In genomic region chr6:83509442-83509841, GRCm38 (mm10) we compare ENCODE assay signal across 8 mouse cellular contexts. TPM values are rescaled to one million over a fixed set of nuclear protein-coding genes. Genes with fewer than 3 reads are reported as not detected.
DNase-seq lines count a peak whose midpoint lies in the region; ATAC-seq and TF ChIP-seq lines count a peak whose summit lies in the region.

No protein-coding gene starts in this region.

- H3K36me3 ChIP-seq in midbrain, embryonic 14.5 days (ENCODE audit: control insufficient read depth, insufficient read depth, low read length) = no peaks in the 10 kb centered on the region
- H3K36me3 ChIP-seq in midbrain, embryonic 10.5 days = no peaks in the 10 kb centered on the region
- no peaks in the 10 kb centered on the region for H3K36me3 ChIP-seq in stomach, postnatal 0 days (ENCODE audit: control insufficient read depth, insufficient read depth, low read length)

- TF ChIP-seq EP300 in stomach, postnatal 0 days (optimal IDR thresholded peaks at IDR 0.05) = no peak

- H3K27ac ChIP-seq in midbrain, embryonic 14.5 days (replicated peaks; ENCODE audit: low read depth, low read length) = no peak overlapping the region
- no peak overlapping the region for H3K27ac ChIP-seq in midbrain, embryonic 10.5 days (replicated peaks)
- no peak overlapping the region for H3K27ac ChIP-seq in stomach, postnatal 0 days (replicated peaks)

- no peak overlapping the region for H3K4me3 ChIP-seq in midbrain, embryonic 14.5 days (replicated peaks; ENCODE audit: low read depth, low read length)
- H3K4me3 ChIP-seq in midbrain, embryonic 10.5 days = no peak overlapping the region
- no peak overlapping the region for H3K4me3 ChIP-seq in stomach, postnatal 0 days (ENCODE audit: low read depth, low read length)

- WGBS in midbrain, embryonic 14.5 days = 32% methylated on average over 8 of the region's 8 CpGs
- 52% methylated on average over 8 of the region's 8 CpGs for WGBS in midbrain, embryonic 10.5 days
- WGBS in stomach, postnatal 0 days = 31% methylated on average over 8 of the region's 8 CpGs

- no peak for ATAC-seq in midbrain, embryonic 14.5 days (ENCODE audit: low FRiP score, low TSS enrichment)
- ATAC-seq in stomach, postnatal 0 days (ENCODE audit: low FRiP score, low TSS enrichment) = no peak

- peaks cover 6% of the 10 kb centered on the region; the same call in 1 of the 2 replicates for H3K4me1 ChIP-seq in midbrain, embryonic 14.5 days (ENCODE audit: control insufficient read depth, insufficient read depth, low read length)
- peaks cover 20% of the 10 kb centered on the region for H3K4me1 ChIP-seq in midbrain, embryonic 10.5 days
- no peaks in the 10 kb centered on the region for H3K4me1 ChIP-seq in stomach, postnatal 0 days (replicated peaks; ENCODE audit: control insufficient read depth, insufficient read depth)

- H3K27me3 ChIP-seq in midbrain, embryonic 14.5 days (ENCODE audit: control insufficient read depth, insufficient read depth, low read length) = no peaks in the 10 kb centered on the region
- H3K27me3 ChIP-seq in midbrain, embryonic 10.5 days (ENCODE audit: low read depth, poor library complexity, severe bottlenecking) = no peaks in the 10 kb centered on the region
- no peaks in the 10 kb centered on the region for H3K27me3 ChIP-seq in stomach, postnatal 0 days (ENCODE audit: control insufficient read depth, insufficient read depth, low read length)

- DNase-seq in heart, adult 11 months = peak; percentile 80
- no peak for DNase-seq in heart, adult 9 months (ENCODE audit: low spot score in 2 of 2)
- DNase-seq in midbrain, embryonic 14.5 days = peak; percentile 34
- no peak for DNase-seq in midbrain, embryonic 10.5 days (ENCODE audit: low spot score)
- peak; percentile 50 to 55 for DNase-seq in frontal cortex, postnatal 25 days (ENCODE audit: low spot score in 2 of 2)
- peak; percentile 50 for DNase-seq in stomach, postnatal 0 days (ENCODE audit: low spot score)
- DNase-seq in urinary bladder, postnatal 10 days (ENCODE audit: low spot score) = no peak
- DNase-seq in thymus, postnatal 4 days = no peak

- H3K9me3 ChIP-seq in midbrain, embryonic 14.5 days (ENCODE audit: control insufficient read depth, low read length) = no peaks in the 10 kb centered on the region
- H3K9me3 ChIP-seq in midbrain, embryonic 10.5 days (replicated peaks) = no peaks in the 10 kb centered on the region
- no peaks in the 10 kb centered on the region for H3K9me3 ChIP-seq in stomach, postnatal 0 days (ENCODE audit: control insufficient read depth, low read length)

- TF ChIP-seq CTCF in stomach, postnatal 0 days (IDR thresholded peaks at IDR 0.05; ENCODE audit: low read depth) = peak; percentile 74

- no peak overlapping the region for H3K4me2 ChIP-seq in midbrain, embryonic 14.5 days (ENCODE audit: low read length)
- no peak overlapping the region for H3K4me2 ChIP-seq in stomach, postnatal 0 days (replicated peaks; ENCODE audit: low read depth)

- H3K9ac ChIP-seq in midbrain, embryonic 14.5 days (replicated peaks; ENCODE audit: low read length) = 0 out of 2 replicates have a peak overlapping the region, but pooled peaks have one; percentile 20
- no peak overlapping the region for H3K9ac ChIP-seq in stomach, postnatal 0 days (ENCODE audit: low read length)

RNA-seq across cellular contexts. Expression of gene Dguok, which starts 2.7 kb away (rescaled TPM):
- polyA plus RNA-seq in midbrain, embryonic 14.5 days (2014; fragmentation: Nextera tagmentation; extraction: Ambion mirVana) = 66.6 and 68.5 TPM in 2 replicates
- 60.3 and 61.7 TPM in 2 replicates for polyA plus RNA-seq in midbrain, embryonic 10.5 days (2016; fragmentation: Nextera tagmentation; extraction: Ambion mirVana)
- polyA plus RNA-seq in stomach, postnatal 0 days (2015; fragmentation: Nextera tagmentation; extraction: Ambion mirVana) = 44.2 and 45.8 TPM in 2 replicates

RNA-seq across cellular contexts. Expression of gene Actg2, which starts 26.6 kb away (rescaled TPM):
- 2.3 TPM in 1 of 2 replicates, not detected in the other for polyA plus RNA-seq in midbrain, embryonic 14.5 days (2014; fragmentation: Nextera tagmentation; extraction: Ambion mirVana)
- polyA plus RNA-seq in midbrain, embryonic 10.5 days (2016; fragmentation: Nextera tagmentation; extraction: Ambion mirVana) = 0.49 and 1.9 TPM in 2 replicates
- polyA plus RNA-seq in stomach, postnatal 0 days (2015; fragmentation: Nextera tagmentation; extraction: Ambion mirVana) = 2,872 and 3,802 TPM in 2 replicates

RNA-seq across cellular contexts. Expression of gene Tet3, which starts 50.6 kb away (rescaled TPM):
- polyA plus RNA-seq in midbrain, embryonic 14.5 days (2014; fragmentation: Nextera tagmentation; extraction: Ambion mirVana) = 50.0 and 56.0 TPM in 2 replicates
- 45.1 and 51.0 TPM in 2 replicates for polyA plus RNA-seq in midbrain, embryonic 10.5 days (2016; fragmentation: Nextera tagmentation; extraction: Ambion mirVana)
- polyA plus RNA-seq in stomach, postnatal 0 days (2015; fragmentation: Nextera tagmentation; extraction: Ambion mirVana) = 21.4 and 22.7 TPM in 2 replicates

Comparison
In these comparisons a context has a peak if more than half of its experiments do, and no peak if none do; other contexts are left out.
1. DNase-seq: peak in heart, adult 11 months (single experiment), midbrain, embryonic 14.5 days (single experiment), frontal cortex, postnatal 25 days (2 of 2) and stomach, postnatal 0 days (single experiment); none in heart, adult 9 months (0 of 2), midbrain, embryonic 10.5 days (single experiment), urinary bladder, postnatal 10 days (single experiment) and thymus, postnatal 4 days (single experiment).
2. RNA of gene Actg2, which starts 26.6 kb away (polyA plus RNA-seq): 2,872 to 3,802 TPM in stomach, postnatal 0 days; 2.3 TPM in midbrain, embryonic 14.5 days and 0.49 to 1.9 TPM in midbrain, embryonic 10.5 days; every median in the first group is over 100 times any median in the second.